Mouse (Mus musculus): Measurements from ENCODE around the gene Rrp8. TPM values are rescaled to one million over a fixed set of nuclear protein-coding genes. Genes with fewer than 3 reads are reported as not detected.

Rrp8 gene
- 10 to 100 TPM; 22.6 to 24.7 TPM for total RNA-seq (2023)

DNA sequence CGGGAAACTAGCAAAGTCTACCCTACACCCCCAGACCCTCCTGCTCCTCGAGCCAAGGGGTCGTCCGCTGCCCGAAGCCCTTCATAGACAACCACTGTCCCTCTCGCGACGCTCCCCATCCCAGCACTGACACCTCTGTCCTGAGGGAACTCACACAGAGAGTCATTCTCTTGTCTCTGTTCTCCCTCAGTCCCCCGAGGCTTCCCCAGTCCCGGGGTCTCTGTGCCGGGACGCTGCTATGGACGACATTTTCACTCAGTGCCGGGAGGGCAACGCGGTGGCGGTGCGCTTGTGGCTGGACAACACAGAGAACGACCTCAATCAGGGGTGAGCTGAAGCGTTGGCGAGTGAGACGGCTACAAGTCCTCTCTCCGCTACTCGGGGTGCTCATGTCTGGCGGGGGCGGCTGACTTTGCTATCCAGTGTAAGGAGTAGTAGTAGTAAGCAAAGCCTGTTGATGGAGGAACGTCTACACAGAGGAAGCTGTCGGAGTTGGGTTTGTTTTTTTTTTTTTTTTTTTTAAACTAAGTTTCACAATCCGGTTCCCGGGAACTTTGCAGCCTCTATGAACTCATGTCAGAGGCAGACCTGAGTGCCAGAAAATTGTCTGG lies at the start of gene Rrp8:
Gene Rrp8, minus strand, starts transcription at position 475 of the 611 bp plus-strand sequence.

DNA sequence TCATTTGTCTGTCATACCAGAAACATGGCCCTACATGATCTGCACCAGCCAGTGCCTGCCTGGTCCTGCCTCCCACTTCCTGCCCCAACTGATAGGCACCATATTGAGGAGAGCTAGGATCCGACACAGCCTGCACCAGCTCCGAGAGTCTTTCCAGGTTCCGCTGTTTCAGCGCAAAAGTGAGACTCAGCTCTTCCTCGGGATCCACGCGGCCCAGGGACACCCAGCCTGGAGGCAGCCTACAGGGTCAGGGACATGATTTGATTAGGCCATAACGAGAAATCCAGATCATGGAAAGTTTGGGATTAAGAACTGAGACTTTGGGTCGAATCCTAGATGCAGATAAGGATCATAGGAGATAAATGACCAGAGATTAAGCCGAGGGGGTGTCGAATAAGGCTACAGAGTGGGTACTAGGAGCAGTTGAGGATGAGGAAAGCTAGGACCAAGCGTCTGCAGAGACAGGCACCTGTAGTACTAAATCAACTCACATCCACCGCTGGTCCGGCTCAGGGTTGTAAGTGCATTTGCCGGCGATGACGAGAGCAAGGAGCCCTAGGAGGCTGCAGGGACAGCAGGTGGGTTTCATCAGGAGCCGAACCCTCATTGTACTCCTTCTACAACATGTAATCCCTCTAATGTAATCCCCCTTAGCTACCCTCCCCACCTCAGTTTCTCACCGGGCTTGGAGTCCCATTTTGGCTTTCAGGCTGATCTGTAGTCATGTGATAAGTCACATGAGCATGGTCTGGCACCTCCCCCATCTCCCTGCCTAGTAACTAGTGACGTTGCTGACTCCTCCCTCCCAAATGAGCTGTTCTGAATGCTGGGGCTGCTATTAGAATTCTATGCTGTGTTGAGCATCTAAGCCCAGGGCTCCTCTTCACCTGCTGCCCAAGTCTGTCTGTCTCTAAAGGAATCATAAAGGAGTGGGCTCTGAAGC lies 14.6 kb upstream of the Rrp8 start, which contains the start of gene Tpp1:
Gene Tpp1, minus strand, starts transcription at position 745 of the 943 bp plus-strand sequence.

DNA sequence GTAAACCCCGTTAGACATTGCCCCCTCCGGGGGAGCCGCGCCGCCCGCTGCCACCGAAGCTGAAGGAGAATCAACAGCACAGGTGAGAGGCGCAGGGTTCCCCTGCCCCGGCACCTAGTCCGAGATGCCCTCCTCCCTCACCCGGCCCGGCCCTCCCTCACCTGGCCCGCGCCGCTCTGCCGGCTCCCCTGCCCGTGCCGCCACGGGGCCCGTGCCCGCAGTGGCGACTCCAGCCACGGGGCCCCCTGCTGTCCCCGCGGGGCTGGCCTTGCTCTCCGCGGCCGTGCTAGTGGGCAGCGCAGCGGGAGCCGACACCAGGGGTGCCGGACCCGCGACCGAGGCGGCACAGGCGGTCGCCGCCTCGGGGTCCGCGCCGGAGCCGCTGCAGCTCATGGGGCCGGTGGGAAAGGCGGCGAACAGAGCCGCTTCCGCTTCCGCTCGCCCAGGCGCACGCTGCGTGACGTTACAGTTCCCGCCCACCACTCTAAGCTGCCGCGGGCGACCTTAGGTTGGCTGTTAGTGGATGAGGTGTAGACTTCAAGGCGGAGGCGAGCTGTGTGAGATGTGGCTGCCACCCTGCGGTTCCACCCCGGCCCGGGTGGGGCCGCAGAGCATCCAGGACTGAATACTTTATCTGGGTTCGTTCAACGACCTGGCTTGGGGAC lies 6.9 kb upstream of the Rrp8 start, which contains the start of gene Taf10:
Gene Taf10, minus strand, starts transcription at position 436 of the 665 bp plus-strand sequence.

DNA sequence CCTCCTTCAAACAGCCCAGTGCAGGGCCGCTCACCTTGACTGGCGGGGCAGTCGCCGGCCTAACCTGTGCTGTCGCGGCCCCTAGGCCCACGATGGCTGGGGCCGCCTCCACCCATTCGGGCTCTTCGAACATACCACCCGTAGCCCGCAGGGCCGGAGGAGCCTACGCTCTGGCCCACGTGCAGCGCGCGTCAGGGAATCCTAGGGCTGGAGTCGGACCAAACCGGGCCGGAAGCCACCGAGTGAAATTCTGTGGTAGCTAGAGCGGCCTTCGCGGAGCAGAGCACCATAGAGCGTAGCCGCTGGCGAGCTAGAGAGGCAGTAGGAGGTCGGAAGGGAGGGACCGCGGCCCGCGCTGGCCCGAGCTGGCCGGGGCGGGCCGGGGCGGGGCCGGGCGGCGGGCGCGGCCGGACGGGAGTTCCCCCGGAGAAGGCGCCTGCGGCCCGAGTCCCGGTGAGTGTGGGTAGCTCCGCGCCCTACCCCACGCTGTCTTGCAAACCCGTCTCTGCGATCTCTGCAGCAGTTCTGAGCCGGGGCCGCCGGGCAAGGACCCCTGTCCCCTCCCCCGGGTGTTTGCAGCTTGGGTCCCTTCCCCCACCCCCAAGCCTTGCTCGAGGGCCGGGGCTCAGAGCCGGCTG lies 802 bp downstream of the Rrp8 start, which contains the start of gene Ilk:
Gene Ilk, plus strand, starts transcription at position 329 of the 638 bp plus-strand sequence.

Other genes with a start within 250 kb of the Rrp8 start
- 10 to 100 TPM; 26.7 to 29.7 TPM for gene Smpd1, start 183.0 kb downstream of the Rrp8 start, total RNA-seq (2023)
- gene Apbb1, start 155.7 kb downstream of the Rrp8 start, total RNA-seq (2023) = 1 to 10 TPM; 1.8 to 3.5 TPM
- under 1 TPM in 1 of 2 experiments, not detected in 1; 0.68 TPM for gene Hpx, start 137.2 kb downstream of the Rrp8 start, total RNA-seq (2023)
- gene Trim3, start 103.8 kb downstream of the Rrp8 start, total RNA-seq (2023) = 10 to 100 TPM; 18.9 to 26.6 TPM
- gene Timm10b, start 97.3 kb downstream of the Rrp8 start, total RNA-seq (2023) = 10 to 100 TPM; 59.1 to 76.5 TPM
- gene Arfip2, start 97.0 kb downstream of the Rrp8 start, total RNA-seq (2023) = 10 to 100 TPM; 28.0 to 31.3 TPM
- gene Gm45799, start 96.8 kb downstream of the Rrp8 start, total RNA-seq (2023) = 10 to 100 TPM; 10.9 to 13.8 TPM
- 1 to 10 TPM; 3.6 to 4.8 TPM for gene Dnhd1, start 86.6 kb downstream of the Rrp8 start, total RNA-seq (2023)
- gene Ilk, start 793 bp downstream of the Rrp8 start, total RNA-seq (2023) = 100 to 1,000 TPM in 1 of 2 experiments, 10 to 100 TPM in 1; 99.7 to 101 TPM
- 100 to 1,000 TPM; 212 to 221 TPM for gene Taf10, start 7.0 kb upstream of the Rrp8 start, total RNA-seq (2023)
- 10 to 100 TPM; 46.4 to 53.8 TPM for gene Tpp1, start 14.8 kb upstream of the Rrp8 start, total RNA-seq (2023)
- gene Dchs1, start 50.3 kb upstream of the Rrp8 start, total RNA-seq (2023) = under 1 TPM in 1 of 2 experiments, not detected in 1; 0.20 TPM
- 10 to 100 TPM; 39.7 to 55.9 TPM for gene Mrpl17, start 73.7 kb upstream of the Rrp8 start, total RNA-seq (2023)
- gene Gm4070, start 216.6 kb upstream of the Rrp8 start, total RNA-seq (2023) = 100 to 1,000 TPM; 128 to 145 TPM